Mouse (Mus musculus): ENCODE data around the gene Rpl27a.

GRCm38 (mm10) chr7:109527536-109527935 is 8.6 kb downstream of the Rpl27a start:
- TF ChIP-seq CTCF (IDR thresholded peaks at IDR 0.05; ENCODE audit: low read depth, low read length) (no peak), POLR2A (IDR thresholded peaks at IDR 0.05; ENCODE audit: borderline replicate concordance, low read depth, low read length) (no peak)
